Mouse (Mus musculus): ENCODE measurements around the gene Tlcd1.

DNA sequence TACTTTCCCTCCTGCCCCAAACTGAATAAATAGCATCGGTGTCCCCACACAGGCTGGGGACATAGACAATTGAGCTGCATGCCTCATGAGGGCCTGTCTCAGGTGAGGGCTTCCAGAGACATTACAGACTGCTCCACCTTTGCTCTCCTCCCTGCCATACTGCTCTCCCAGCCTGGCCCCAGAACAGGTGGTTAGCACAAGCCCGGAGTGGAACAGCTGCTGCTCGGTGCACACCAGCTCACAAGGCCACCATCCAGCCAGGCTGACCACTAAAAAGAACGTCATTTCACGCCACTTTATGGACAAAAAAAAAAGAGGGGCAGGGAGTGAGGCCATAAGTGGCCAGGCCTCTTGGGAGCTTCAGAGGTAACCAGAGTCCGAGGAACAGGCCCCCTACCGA is 30.7 kb downstream of the Tlcd1 start:
- TF ChIP-seq CTCF (IDR thresholded peaks at IDR 0.05; ENCODE audit: low read depth, low read length), result no peak
- TF ChIP-seq POLR2A (IDR thresholded peaks at IDR 0.05; ENCODE audit: borderline replicate concordance, low read depth, low read length), result no peak
